Mouse (Mus musculus) limb, embryonic 14.5 days (tissue): ENCODE results near the gene Gpt2. TPM values are rescaled to one million over a fixed set of nuclear protein-coding genes. Genes with fewer than 3 reads are reported as not detected.
A peak's percentile ranks its signal among the peaks of the same experiment; 100 is the strongest.

Experiments
- ATAC-seq: fragments of 200-750 bp; cut with Nextera tagmentation; 2 replicates; pipeline ENCODE4 v1.8.0; 2017; ENCODE audit warnings: low read depth, moderate number of reproducible peaks, moderate TSS enrichment; ENCODE audit not compliant: low FRiP score
- DNase-seq: peaks from one replicate; pipeline ENCODE4 v3.0.0-alpha.2; 2015; ENCODE audit warnings: low spot score
- H3K27ac ChIP-seq: fragments of 300-500 bp; sonication (generic); replicated peaks from 2 replicates; pipeline ENCODE4 v1.5.1; 2014; ENCODE audit warnings: low read depth, mild to moderate bottlenecking, low read length, moderate library complexity, mixed read lengths
- H3K27me3 ChIP-seq: fragments of 300-500 bp; sonication (generic); 2 replicates; pipeline ENCODE4 v1.6.1; 2014; ENCODE audit warnings: low read length, mixed read lengths; ENCODE audit not compliant: control insufficient read depth, insufficient read depth
- H3K36me3 ChIP-seq: fragments of 300-500 bp; sonication (generic); 2 replicates; pipeline ENCODE4 v1.6.1; 2014; ENCODE audit warnings: mild to moderate bottlenecking, low read length, moderate library complexity, mixed read lengths; ENCODE audit not compliant: control insufficient read depth, insufficient read depth
- H3K4me1 ChIP-seq: fragments of 300-500 bp; sonication (generic); 2 replicates; pipeline ENCODE4 v1.6.1; 2014; ENCODE audit warnings: antibody characterized with exemption, low read length, mixed read lengths; ENCODE audit not compliant: control insufficient read depth, insufficient read depth
- H3K4me2 ChIP-seq: fragments of 300-500 bp; sonication (generic); replicated peaks from 2 replicates; pipeline ENCODE4 v1.6.1; 2014; ENCODE audit warnings: low read depth, mild to moderate bottlenecking, low read length, moderate library complexity; ENCODE audit not compliant: severe bottlenecking
- H3K4me3 ChIP-seq: fragments of 300-500 bp; sonication (generic); replicated peaks from 2 replicates; pipeline ENCODE4 v1.5.1; 2014; ENCODE audit warnings: low read length
- H3K9ac ChIP-seq: fragments of 300-500 bp; sonication (generic); 2 replicates; pipeline ENCODE4 v1.6.1; 2014; ENCODE audit warnings: mild to moderate bottlenecking, low read depth, low read length, moderate library complexity; ENCODE audit not compliant: severe bottlenecking
- H3K9me3 ChIP-seq: fragments of 300-500 bp; sonication (generic); 2 replicates; pipeline ENCODE4 v1.6.1; 2016; ENCODE audit warnings: low read length; ENCODE audit not compliant: control insufficient read depth
- POLR2A ChIP-seq: fragments of 200-500 bp; IDR thresholded peaks from 2 replicates; pipeline ENCODE4 v1.8.0; 2012; ENCODE audit warnings: inconsistent platforms, mild to moderate bottlenecking, moderate library complexity, borderline replicate concordance; ENCODE audit not compliant: insufficient read depth, insufficient read length; ENCODE audit errors: extremely low read depth
- WGBS: fragments of 180-500 bp; shearing (Covaris S2); extraction: QIAGEN DNeasy Blood & Tissue Kit; methylation state at CpG from one replicate; pipeline ENCODE4 v1.1.7; 2014; 5-methylcytosine and 5-hydroxymethylcytosine counted together
- polyA plus RNA-seq, 2 experiments: library from polyadenylated mRNA; depleted of rRNA in 1 of 2; stranded (reverse) in 1 of 2; unstranded in 1 of 2; fragments of >200 nt; fragmentation: Nextera tagmentation in 1 of 2; extraction: Ambion mirVana in 1 of 2; gene quantifications; 2 replicates each; pipeline versions ENCODE4 v1.2.1 to v1.2.3; 2012 to 2014

Gene Gpt2
- 24.6 and 26.7 TPM in 2 replicates for polyA plus RNA-seq (2012; rRNA removed)
- polyA plus RNA-seq (2014; fragmentation: Nextera tagmentation; extraction: Ambion mirVana), result 36.2 and 40.2 TPM in 2 replicates

GRCm38 (mm10) chr8:85492125-85492875 is at the start of gene Gpt2:
Gene Gpt2 (plus strand): TSS chr8:85492576.
- DNase-seq, result peak; percentile 93
- peak; percentile 99 for ATAC-seq
- TF ChIP-seq POLR2A, result peak; percentile 85; the same call in 1 of the 2 replicates
- H3K9me3 ChIP-seq, result no peaks in the 10 kb centered on the region
- peak within 1 kb of the TSS; percentile 61 for H3K27ac ChIP-seq
- peak within 1 kb of the TSS; percentile 82 for H3K9ac ChIP-seq
- peaks cover 6% of the 10 kb centered on the region for H3K36me3 ChIP-seq
- under 1% methylated on average over 40 of the region's 41 CpGs for WGBS
- H3K4me3 ChIP-seq, result peak within 1 kb of the TSS; percentile 84
- H3K4me1 ChIP-seq, result peaks cover 5% of the 10 kb centered on the region
- H3K4me2 ChIP-seq, result peak within 1 kb of the TSS; percentile 89
- no peaks in the 10 kb centered on the region for H3K27me3 ChIP-seq

DNA sequence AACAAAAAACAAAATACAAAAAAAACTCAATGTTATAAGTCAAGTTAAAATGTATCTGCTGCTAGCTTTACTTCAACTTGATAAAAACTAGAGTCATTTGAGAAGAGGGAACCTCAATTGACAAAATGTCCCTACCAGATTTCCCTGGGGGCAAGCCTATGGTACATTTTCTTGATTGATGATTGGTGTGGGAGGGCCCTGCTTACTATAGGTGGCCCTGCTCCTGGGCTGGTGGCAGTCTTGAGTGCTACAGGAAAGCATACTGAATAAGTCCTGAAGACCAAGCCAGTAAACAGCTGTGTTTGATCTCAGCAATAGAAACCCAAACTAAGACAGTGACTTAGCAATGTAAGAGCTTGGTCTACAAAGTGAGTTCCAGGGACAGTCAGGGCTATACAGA is 48.3 kb upstream of the Gpt2 start:
- Histone ChIP-seq H3K9ac (no peak overlapping the region), H3K4me1 (no peaks in the 10 kb centered on the region), H3K4me3 (no peak overlapping the region), H3K27ac (no peak overlapping the region), H3K4me2 (no peak overlapping the region), H3K36me3 (no peaks in the 10 kb centered on the region), H3K9me3 (no peaks in the 10 kb centered on the region), H3K27me3 (no peaks in the 10 kb centered on the region)
- TF ChIP-seq POLR2A, result no peak
- DNase-seq (no peak), ATAC-seq (no peak)

DNA sequence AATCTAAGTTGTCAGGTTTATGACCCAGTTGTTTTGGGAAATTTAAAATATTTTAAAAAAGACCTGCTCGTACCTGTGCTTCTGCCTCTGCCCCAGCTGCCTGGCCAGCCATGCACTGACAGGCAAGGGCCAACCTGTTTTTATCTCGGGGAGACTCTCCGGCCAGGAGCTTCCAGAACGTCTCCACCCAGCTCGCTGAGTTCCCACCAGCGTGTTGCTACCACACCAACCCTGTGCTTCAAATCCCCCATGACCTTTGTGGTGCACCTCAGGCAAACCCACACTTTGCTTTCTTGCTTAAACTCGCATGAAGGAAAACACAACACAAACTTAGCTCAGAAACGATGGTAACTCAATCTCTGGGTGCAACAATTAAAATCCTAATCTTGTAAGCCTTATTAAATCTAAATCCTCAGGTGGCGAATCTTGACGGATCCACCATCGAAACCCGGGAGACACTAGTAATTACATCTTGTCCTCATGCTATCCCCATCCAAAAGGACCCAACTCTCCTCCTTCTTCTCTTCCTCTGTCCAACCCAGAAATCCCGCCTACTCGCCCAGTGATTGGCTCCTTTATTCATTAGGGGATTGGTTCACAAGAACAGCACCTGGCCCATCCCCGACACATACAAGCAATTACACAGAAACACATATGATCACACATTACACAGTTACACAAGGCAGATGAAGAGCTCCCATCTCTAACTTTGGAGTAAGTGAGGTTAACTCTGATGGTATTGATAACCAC is 46.3 kb upstream of the Gpt2 start:
- H3K36me3 ChIP-seq, result no peaks in the 10 kb centered on the region
- DNase-seq (no peak), ATAC-seq (no peak)
- no peaks in the 10 kb centered on the region for H3K27me3 ChIP-seq
- WGBS, result 74% methylated on average over 15 of the region's 15 CpGs
- H3K27ac ChIP-seq, result no peak overlapping the region
- H3K9ac ChIP-seq, result no peak overlapping the region
- no peak overlapping the region for H3K4me3 ChIP-seq
- no peak for TF ChIP-seq POLR2A
- H3K4me1 ChIP-seq, result no peaks in the 10 kb centered on the region
- H3K9me3 ChIP-seq, result no peaks in the 10 kb centered on the region
- no peak overlapping the region for H3K4me2 ChIP-seq

- H3K27me3 ChIP-seq, result no peaks in the 10 kb centered on the region
- H3K9me3 ChIP-seq, result no peaks in the 10 kb centered on the region
- TF ChIP-seq POLR2A, result no peak
- 75% methylated on average over 3 of the region's 3 CpGs for WGBS
- H3K4me2 ChIP-seq, result no peak overlapping the region
- no peak for ATAC-seq
- no peak overlapping the region for H3K27ac ChIP-seq
- peaks cover 4% of the 10 kb centered on the region; the same call in 1 of the 2 replicates for H3K4me1 ChIP-seq
- no peak overlapping the region for H3K9ac ChIP-seq
- DNase-seq, result no peak
- no peak overlapping the region for H3K4me3 ChIP-seq
- no peaks in the 10 kb centered on the region for H3K36me3 ChIP-seq
Observed at GRCm38 (mm10) chr8:85450335-85450734, 42.0 kb upstream of the Gpt2 start.

DNA sequence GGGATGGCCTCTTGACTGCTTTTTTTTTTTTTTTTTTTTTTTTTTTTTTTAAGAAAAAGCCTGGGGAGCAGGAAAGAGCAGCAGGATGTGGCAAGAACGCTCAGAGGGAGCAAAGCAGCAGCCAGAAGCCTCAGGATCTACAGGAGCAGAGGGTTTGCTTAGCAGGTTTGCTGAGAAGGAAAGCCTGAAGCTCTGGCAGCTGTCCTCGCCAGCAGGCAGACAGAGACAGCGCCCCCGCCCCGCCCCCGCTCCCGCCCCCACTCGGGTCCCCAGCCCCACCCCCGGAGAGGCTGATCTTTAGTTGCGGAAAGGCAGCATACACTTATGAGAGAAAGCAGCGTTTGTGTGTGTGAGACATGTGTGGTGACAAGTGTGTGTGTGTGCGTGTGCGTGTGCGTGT is 40.0 kb upstream of the Gpt2 start:
- Histone ChIP-seq H3K4me1 (peaks cover 4% of the 10 kb centered on the region; the same call in 1 of the 2 replicates), H3K36me3 (no peaks in the 10 kb centered on the region), H3K9me3 (no peaks in the 10 kb centered on the region), H3K27ac (no peak overlapping the region), H3K27me3 (no peaks in the 10 kb centered on the region), H3K4me3 (0 out of 2 replicates have a peak overlapping the region, but pooled peaks have one; percentile 0), H3K9ac (no peak overlapping the region), H3K4me2 (peak overlapping the region; percentile 31; the same call in 1 of the 2 replicates)
- DNase-seq (peak; percentile 41), ATAC-seq (peak; percentile 39; the same call in 1 of the 2 replicates)
- 19% methylated on average over 14 of the region's 14 CpGs for WGBS
- no peak for TF ChIP-seq POLR2A
